In the genomic region with DNA sequence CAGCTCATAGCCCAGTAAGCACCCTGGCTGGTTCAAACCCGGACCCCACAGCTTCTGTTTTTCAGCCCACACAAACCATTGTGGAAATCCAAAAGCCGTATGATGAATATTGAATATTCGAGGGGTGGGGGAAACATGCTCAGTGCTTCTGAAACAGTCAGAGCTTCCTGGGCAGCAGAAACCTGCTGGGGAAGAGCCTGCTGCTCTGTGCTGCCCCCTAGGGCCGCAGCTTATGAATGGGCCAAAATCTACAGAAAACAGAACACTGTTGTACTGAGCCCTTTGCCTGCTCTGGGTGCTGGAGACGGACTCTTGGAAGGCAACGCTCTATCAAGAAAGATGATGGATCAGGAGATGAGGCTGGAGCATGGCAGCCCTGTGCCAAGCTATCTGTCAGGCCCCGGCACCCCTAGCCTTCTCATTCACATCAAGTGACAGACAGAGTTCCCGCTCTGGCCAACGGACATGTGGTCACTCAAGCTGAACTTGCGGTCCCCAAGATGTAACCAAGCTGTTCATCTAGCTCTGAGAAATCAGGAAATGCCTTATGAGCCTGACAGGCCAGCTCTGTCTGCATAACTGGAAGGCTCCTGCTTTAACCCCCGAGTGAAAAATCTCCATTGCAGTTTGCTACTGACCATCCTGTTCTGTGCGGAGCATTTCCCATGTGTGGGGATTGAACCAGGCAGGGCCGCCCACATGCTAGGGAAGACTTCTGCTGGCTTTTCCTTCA, we compare ENCODE assay signal across 8 mouse cellular contexts. TPM values are rescaled to one million over a fixed set of nuclear protein-coding genes. Genes with fewer than 3 reads are reported as not detected.
DNase-seq lines count a peak whose midpoint lies in the region; ATAC-seq and TF ChIP-seq lines count a peak whose summit lies in the region.

No protein-coding gene starts in this region.

- DNase-seq in heart, adult 11 months: peak; percentile 86
- no peak for DNase-seq in heart, postnatal 25 days (ENCODE audit: low spot score)
- DNase-seq in lung, adult 18-20 months: no peak
- DNase-seq in ovary, postnatal 10 days (ENCODE audit: low spot score): no peak
- no peak for DNase-seq in spleen, postnatal 36 days (ENCODE audit: low spot score in 2 of 2)

- no peaks in the 10 kb centered on the region for H3K36me3 ChIP-seq in lung, embryonic 15.5 days
- H3K36me3 ChIP-seq in small intestine, adult 2 months (ENCODE audit: control insufficient read depth, insufficient read depth, low read length): no peaks in the 10 kb centered on the region

- 61% methylated on average over 13 of the region's 13 CpGs for WGBS in lung, embryonic 15.5 days
- WGBS in small intestine, adult 2 months: 70% methylated on average over 13 of the region's 13 CpGs

- H3K9ac ChIP-seq in lung, embryonic 15.5 days: no peak overlapping the region

- intact Hi-C loops in heart, postnatal 25 days (cut with DNase I): no loop called here

- no peaks in the 10 kb centered on the region for H3K9me3 ChIP-seq in lung, embryonic 15.5 days

- no peak overlapping the region for H3K27ac ChIP-seq in lung, embryonic 15.5 days
- no peak overlapping the region for H3K27ac ChIP-seq in bone marrow macrophage, adult 2 months (ENCODE audit: insufficient read depth, low read depth, low read length)
- no peak overlapping the region for H3K27ac ChIP-seq in small intestine, adult 2 months (ENCODE audit: insufficient read depth, low read depth, low read length)

- no peaks in the 10 kb centered on the region for H3K27me3 ChIP-seq in lung, embryonic 15.5 days
- no peaks in the 10 kb centered on the region for H3K27me3 ChIP-seq in small intestine, adult 2 months (ENCODE audit: control insufficient read depth, insufficient read depth, low read length)

- no peak overlapping the region for H3K4me2 ChIP-seq in lung, embryonic 15.5 days

- H3K4me1 ChIP-seq in lung, embryonic 15.5 days: no peaks in the 10 kb centered on the region
- no peaks in the 10 kb centered on the region for H3K4me1 ChIP-seq in bone marrow macrophage, adult 2 months (ENCODE audit: control insufficient read depth, insufficient read depth, low read length)
- H3K4me1 ChIP-seq in small intestine, adult 2 months (ENCODE audit: control insufficient read depth, insufficient read depth, insufficient read length, low read length): no peaks in the 10 kb centered on the region

- H3K4me3 ChIP-seq in lung, embryonic 15.5 days: no peak overlapping the region
- no peak overlapping the region for H3K4me3 ChIP-seq in bone marrow macrophage, adult 2 months (ENCODE audit: insufficient read depth, low read length)
- no peak overlapping the region for H3K4me3 ChIP-seq in small intestine, adult 2 months (ENCODE audit: low read depth, low read length)

- TF ChIP-seq CTCF in bone marrow macrophage, adult 2 months (IDR thresholded peaks at IDR 0.05; ENCODE audit: low read depth, low read length): peak; percentile 57; the same call in 1 of the 2 replicates
- peak; percentile 54; the same call in 1 of the 2 replicates for TF ChIP-seq CTCF in small intestine, adult 2 months (IDR thresholded peaks at IDR 0.05; ENCODE audit: extremely low read depth, insufficient read length, insufficient replicate concordance, low read depth, low read length)

- peak; percentile 48; the same call in 1 of the 2 replicates for ATAC-seq in lung, embryonic 15.5 days (ENCODE audit: borderline replicate concordance, extremely low read depth, low FRiP score, low TSS enrichment)

- no peak for TF ChIP-seq POLR2A in bone marrow macrophage, adult 2 months (IDR thresholded peaks at IDR 0.05; ENCODE audit: borderline replicate concordance, low read depth, low read length)
- no peak for TF ChIP-seq POLR2A in small intestine, adult 2 months (IDR thresholded peaks at IDR 0.05; ENCODE audit: low read depth, low read length)

RNA-seq across cellular contexts. Expression of gene Capn9, which starts 32.5 kb away (rescaled TPM):
- not detected for total RNA-seq in heart, postnatal 25 days (2021)
- 0.29 and 0.50 TPM in 2 replicates for polyA plus RNA-seq in lung, embryonic 15.5 days (2015; fragmentation: Nextera tagmentation; extraction: Ambion mirVana)
- not detected in 2 replicates for polyA plus RNA-seq in bone marrow macrophage, adult 2 months (2012; ENCODE audit: insufficient read depth, insufficient read length, missing spikeins)
- polyA plus RNA-seq in small intestine, adult 2 months (2012; rRNA removed): 8.2 and 11.4 TPM in 2 replicates

RNA-seq across cellular contexts. Expression of gene Agt, which starts 38.9 kb away (rescaled TPM):
- 1 to 10 TPM; 7.4 to 9.4 TPM for total RNA-seq in heart, postnatal 25 days (2021)
- 6.9 and 7.9 TPM in 2 replicates for polyA plus RNA-seq in lung, embryonic 15.5 days (2015; fragmentation: Nextera tagmentation; extraction: Ambion mirVana)
- polyA plus RNA-seq in bone marrow macrophage, adult 2 months (2012; ENCODE audit: insufficient read depth, insufficient read length, missing spikeins): not detected in 2 replicates
- 10.7 and 36.2 TPM in 2 replicates for polyA plus RNA-seq in small intestine, adult 2 months (2012; rRNA removed)

RNA-seq across cellular contexts. Expression of gene 2310022B05Rik, which starts 54.8 kb away (rescaled TPM):
- total RNA-seq in heart, postnatal 25 days (2021): 10 to 100 TPM; 71.7 to 83.3 TPM
- 29.9 and 30.1 TPM in 2 replicates for polyA plus RNA-seq in lung, embryonic 15.5 days (2015; fragmentation: Nextera tagmentation; extraction: Ambion mirVana)
- 8.7 and 9.3 TPM in 2 replicates for polyA plus RNA-seq in bone marrow macrophage, adult 2 months (2012; ENCODE audit: insufficient read depth, insufficient read length, missing spikeins)
- polyA plus RNA-seq in small intestine, adult 2 months (2012; rRNA removed): 11.7 and 35.0 TPM in 2 replicates
